Mouse (Mus musculus): ENCODE data around the gene Washc1.

- TF ChIP-seq CTCF (IDR thresholded peaks at IDR 0.05; ENCODE audit: extremely low read depth, insufficient read depth, low read length) (no peak), POLR2A (IDR thresholded peaks at IDR 0.05; ENCODE audit: extremely low read depth, insufficient read depth, low read length) (no peak)
Observed at GRCm38 (mm10) chr17:66158271-66158670, 46.9 kb downstream of the Washc1 start.
